Mouse (Mus musculus): ENCODE measurements around the gene Olfr1198. TPM values are rescaled to one million over a fixed set of nuclear protein-coding genes. Genes with fewer than 3 reads are reported as not detected.

Olfr1198 gene
- polyA plus RNA-seq (2016; fragmentation: Nextera tagmentation; extraction: Ambion mirVana) = not detected in 2 replicates

DNA sequence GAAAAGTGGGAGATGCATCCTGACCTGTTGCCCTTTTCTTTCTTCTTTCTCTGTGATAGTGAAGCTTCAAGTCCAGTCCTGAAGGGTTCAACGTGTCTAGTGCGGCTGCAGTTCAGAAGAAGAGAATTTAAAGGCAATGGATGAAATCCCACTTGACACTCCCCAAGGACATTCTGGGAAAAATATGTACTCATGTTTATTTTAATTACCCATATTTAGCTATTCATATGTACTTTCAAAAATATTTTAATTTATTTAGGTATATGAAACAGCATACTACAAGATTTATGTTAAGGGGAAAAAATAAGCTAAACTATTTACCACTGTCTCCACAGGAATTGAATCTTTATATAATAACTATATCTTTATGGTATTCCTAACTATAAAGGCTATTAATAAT lies at the start of gene Olfr1198:
Gene Olfr1198 (minus strand): TSS at position 101 of the 400 bp plus-strand sequence.
- Histone ChIP-seq H3K36me3 (no peaks in the 10 kb centered on the region), H3K27me3 (no peaks in the 10 kb centered on the region), H3K4me2 (replicated peaks) (no peak within 1 kb of the TSS), H3K9ac (no peak within 1 kb of the TSS), H3K4me1 (no peaks in the 10 kb centered on the region), H3K9me3 (no peaks in the 10 kb centered on the region), H3K4me3 (no peak within 1 kb of the TSS), H3K27ac (no peak within 1 kb of the TSS)
- 96% methylated on average over 2 of the region's 2 CpGs for WGBS
- no peak for ATAC-seq (ENCODE audit: insufficient number of reproducible peaks, insufficient read depth, low FRiP score, low TSS enrichment)

DNA sequence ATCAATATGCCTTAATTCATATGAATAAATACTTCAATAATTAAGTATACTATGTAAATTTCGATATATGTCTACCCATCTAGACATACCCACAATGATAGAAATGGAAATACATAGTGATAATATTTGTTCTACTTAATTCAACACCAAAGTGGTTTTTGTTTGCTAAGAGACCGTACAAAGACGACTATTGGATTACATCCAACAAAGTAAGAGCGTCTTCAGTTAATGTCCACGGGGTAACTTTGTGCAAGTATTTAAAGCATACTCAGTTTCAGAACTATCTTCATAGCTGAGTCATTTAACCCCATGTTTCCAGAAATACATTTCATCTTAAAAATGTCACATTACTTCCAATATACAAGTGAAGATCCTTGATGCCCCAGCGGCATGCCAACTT lies 41.6 kb upstream of the Olfr1198 start, which contains the start of gene Olfr1201:
Gene Olfr1201 (plus strand): TSS at position 301 of the 400 bp plus-strand sequence.
- no peaks in the 10 kb centered on the region for H3K27me3 ChIP-seq
- H3K9ac ChIP-seq = no peak within 1 kb of the TSS
- no peak within 1 kb of the TSS for H3K4me3 ChIP-seq
- no peak for ATAC-seq (ENCODE audit: insufficient number of reproducible peaks, insufficient read depth, low FRiP score, low TSS enrichment)
- H3K36me3 ChIP-seq = no peaks in the 10 kb centered on the region
- 84% methylated on average over 6 of the region's 6 CpGs for WGBS
- no peaks in the 10 kb centered on the region for H3K9me3 ChIP-seq
- H3K27ac ChIP-seq = no peak within 1 kb of the TSS
- no peak within 1 kb of the TSS for H3K4me2 ChIP-seq (replicated peaks)
- no peaks in the 10 kb centered on the region for H3K4me1 ChIP-seq

DNA sequence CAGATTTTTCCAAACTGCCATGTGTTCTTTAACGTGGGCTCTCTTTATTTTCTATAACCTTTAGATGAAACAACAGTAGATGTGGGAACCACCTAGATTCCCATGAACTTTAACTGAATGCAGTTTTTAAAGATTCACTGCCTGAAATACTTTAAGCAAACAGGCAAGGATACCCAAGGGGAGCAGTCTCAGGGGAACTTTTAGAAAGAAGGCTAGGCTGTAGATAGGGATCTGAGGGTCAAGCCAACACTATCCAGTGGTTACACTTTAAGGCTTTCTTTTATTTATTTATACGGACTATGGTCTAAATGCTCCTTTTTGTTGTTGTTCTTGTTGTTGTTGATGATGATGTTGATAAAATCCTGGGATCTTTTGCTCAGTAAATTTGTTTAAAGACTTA lies 19.2 kb upstream of the Olfr1198 start, which contains the start of gene Olfr1200:
Gene Olfr1200 (minus strand): TSS at position 101 of the 400 bp plus-strand sequence.
- H3K9ac ChIP-seq = no peak within 1 kb of the TSS
- no peaks in the 10 kb centered on the region for H3K4me1 ChIP-seq
- 75% methylated on average over 2 of the region's 2 CpGs for WGBS
- H3K4me2 ChIP-seq (replicated peaks) = no peak within 1 kb of the TSS
- no peak for ATAC-seq (ENCODE audit: insufficient number of reproducible peaks, insufficient read depth, low FRiP score, low TSS enrichment)
- H3K27me3 ChIP-seq = no peaks in the 10 kb centered on the region
- H3K27ac ChIP-seq = no peak within 1 kb of the TSS
- no peaks in the 10 kb centered on the region for H3K9me3 ChIP-seq
- no peak within 1 kb of the TSS for H3K4me3 ChIP-seq
- no peaks in the 10 kb centered on the region for H3K36me3 ChIP-seq

DNA sequence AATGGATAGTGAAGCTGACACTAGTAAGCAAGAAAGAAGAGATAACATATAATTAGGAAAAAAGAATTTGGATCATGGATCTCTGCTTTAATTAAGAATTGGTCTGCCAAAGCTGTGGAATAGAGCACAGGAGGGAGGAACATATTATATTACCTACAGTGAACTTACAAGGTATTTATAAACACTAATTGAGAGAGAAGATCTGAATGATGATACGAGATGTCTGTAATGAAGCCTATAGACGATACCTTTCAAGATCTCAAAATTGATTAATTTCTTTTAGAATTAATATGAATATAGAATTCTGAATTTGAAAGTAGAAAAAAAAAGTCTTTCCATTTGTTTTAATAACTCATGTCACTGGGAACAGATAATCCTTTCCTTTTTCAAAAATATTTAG lies 9.2 kb upstream of the Olfr1198 start, which contains the start of gene Olfr1199:
Gene Olfr1199 (minus strand): TSS at position 101 of the 400 bp plus-strand sequence.
- WGBS = 85% methylated on average over 2 of the region's 2 CpGs
- H3K4me2 ChIP-seq (replicated peaks) = no peak within 1 kb of the TSS
- H3K27me3 ChIP-seq = no peaks in the 10 kb centered on the region
- no peak within 1 kb of the TSS for H3K4me3 ChIP-seq
- H3K9me3 ChIP-seq = no peaks in the 10 kb centered on the region
- ATAC-seq (ENCODE audit: insufficient number of reproducible peaks, insufficient read depth, low FRiP score, low TSS enrichment) = no peak
- no peaks in the 10 kb centered on the region for H3K36me3 ChIP-seq
- no peak within 1 kb of the TSS for H3K27ac ChIP-seq
- H3K9ac ChIP-seq = no peak within 1 kb of the TSS
- H3K4me1 ChIP-seq = no peaks in the 10 kb centered on the region

DNA sequence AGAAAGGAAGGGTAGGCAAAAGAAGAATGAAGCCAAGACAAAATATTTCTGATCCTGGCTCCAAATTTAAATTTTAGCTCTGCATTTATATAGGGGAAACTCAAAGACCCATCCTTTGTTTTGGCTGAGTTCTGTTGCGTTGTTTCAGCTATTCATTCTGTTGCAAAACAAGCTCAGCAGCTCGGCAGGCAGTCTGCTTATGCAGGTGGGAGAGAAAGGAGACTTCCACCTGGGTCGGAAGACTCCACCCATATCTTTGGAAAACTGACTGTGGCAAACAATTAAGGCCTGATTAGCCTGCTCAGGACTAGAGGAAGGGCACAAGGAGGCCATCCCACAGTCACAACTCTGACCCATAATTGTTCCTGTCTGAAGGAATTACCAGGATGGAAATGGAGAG lies 7.8 kb downstream of the Olfr1198 start:
- Histone ChIP-seq H3K27ac (no peak overlapping the region), H3K4me3 (no peak overlapping the region), H3K9me3 (no peaks in the 10 kb centered on the region), H3K36me3 (no peaks in the 10 kb centered on the region), H3K4me1 (no peaks in the 10 kb centered on the region), H3K9ac (no peak overlapping the region), H3K27me3 (no peaks in the 10 kb centered on the region), H3K4me2 (replicated peaks) (no peak overlapping the region)
- WGBS = 69% methylated on average over 3 of the region's 3 CpGs
- no peak for ATAC-seq (ENCODE audit: insufficient number of reproducible peaks, insufficient read depth, low FRiP score, low TSS enrichment)

DNA sequence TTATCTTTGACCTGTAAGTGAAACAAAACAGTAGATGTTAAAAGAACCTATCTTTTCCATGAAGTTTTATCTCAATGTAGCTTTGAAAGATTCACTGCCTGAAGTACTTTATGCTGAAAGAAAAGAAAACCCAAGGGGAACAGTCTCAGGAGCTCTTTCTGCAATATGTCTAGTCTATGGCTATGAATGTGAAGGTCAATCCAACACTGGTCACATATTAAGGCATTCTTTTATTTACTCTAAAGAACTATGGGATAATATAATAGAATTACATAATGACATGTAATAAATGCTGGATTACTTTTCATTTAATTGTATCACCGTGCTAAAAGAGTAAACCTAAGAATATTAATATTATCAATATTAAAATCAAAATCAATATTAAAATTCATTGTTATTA lies 18.9 kb downstream of the Olfr1198 start, which contains the start of gene Olfr1197:
Gene Olfr1197 (minus strand): TSS at position 101 of the 400 bp plus-strand sequence.
- Histone ChIP-seq H3K4me3 (no peak within 1 kb of the TSS), H3K9me3 (no peaks in the 10 kb centered on the region), H3K27me3 (no peaks in the 10 kb centered on the region), H3K9ac (no peak within 1 kb of the TSS), H3K4me2 (replicated peaks) (no peak within 1 kb of the TSS), H3K4me1 (no peaks in the 10 kb centered on the region), H3K36me3 (no peaks in the 10 kb centered on the region), H3K27ac (no peak within 1 kb of the TSS)
- ATAC-seq (ENCODE audit: insufficient number of reproducible peaks, insufficient read depth, low FRiP score, low TSS enrichment) = no peak
- 85% methylated on average over 1 of the region's 1 CpGs for WGBS

DNA sequence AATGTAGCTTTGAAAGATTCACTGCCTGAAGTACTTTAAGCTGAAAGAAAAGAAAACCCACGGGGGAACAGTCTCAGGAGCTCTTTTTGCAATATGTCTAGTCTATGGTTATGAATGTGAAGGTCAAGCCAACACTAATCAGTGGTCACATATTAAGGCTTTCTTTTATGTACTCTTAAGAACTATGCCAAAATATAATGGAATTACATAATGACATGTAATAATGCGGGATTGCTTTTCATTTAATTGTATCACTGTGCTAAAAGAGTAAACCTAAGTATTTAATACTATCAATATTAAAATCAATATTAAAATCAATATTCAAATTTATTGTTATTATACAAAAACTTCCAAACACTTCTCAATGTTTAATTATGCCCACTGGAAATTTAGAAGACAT lies 46.7 kb downstream of the Olfr1198 start, which contains the start of gene Olfr1196:
Gene Olfr1196 (minus strand): TSS at position 101 of the 400 bp plus-strand sequence.
- Histone ChIP-seq H3K9ac (no peak within 1 kb of the TSS), H3K27ac (no peak within 1 kb of the TSS), H3K4me2 (replicated peaks) (no peak within 1 kb of the TSS), H3K4me3 (no peak within 1 kb of the TSS), H3K36me3 (no peaks in the 10 kb centered on the region), H3K4me1 (no peaks in the 10 kb centered on the region), H3K9me3 (no peaks in the 10 kb centered on the region), H3K27me3 (no peaks in the 10 kb centered on the region)
- ATAC-seq (ENCODE audit: insufficient number of reproducible peaks, insufficient read depth, low FRiP score, low TSS enrichment) = no peak
- WGBS = 84% methylated on average over 2 of the region's 2 CpGs

Other genes starting within 250 kb of the Olfr1198 start
- not detected in 2 replicates for gene Olfr1186, start 232.8 kb downstream of the Olfr1198 start, polyA plus RNA-seq (2016; fragmentation: Nextera tagmentation; extraction: Ambion mirVana)
- not detected in 2 replicates for gene Olfr1188, start 194.4 kb downstream of the Olfr1198 start, polyA plus RNA-seq (2016; fragmentation: Nextera tagmentation; extraction: Ambion mirVana)
- gene Olfr1189, start 164.9 kb downstream of the Olfr1198 start, polyA plus RNA-seq (2016; fragmentation: Nextera tagmentation; extraction: Ambion mirVana) = not detected in 2 replicates
- gene Olfr1191-ps1, start 110.8 kb downstream of the Olfr1198 start, polyA plus RNA-seq (2016; fragmentation: Nextera tagmentation; extraction: Ambion mirVana) = not detected in 2 replicates
- not detected in 2 replicates for gene Olfr1192-ps1, start 102.9 kb downstream of the Olfr1198 start, polyA plus RNA-seq (2016; fragmentation: Nextera tagmentation; extraction: Ambion mirVana)
- not detected in 2 replicates for gene Olfr1193, start 75.7 kb downstream of the Olfr1198 start, polyA plus RNA-seq (2016; fragmentation: Nextera tagmentation; extraction: Ambion mirVana)
- not detected in 2 replicates for gene Olfr1195, start 62.2 kb downstream of the Olfr1198 start, polyA plus RNA-seq (2016; fragmentation: Nextera tagmentation; extraction: Ambion mirVana)
- gene Olfr1196, start 46.8 kb downstream of the Olfr1198 start, polyA plus RNA-seq (2016; fragmentation: Nextera tagmentation; extraction: Ambion mirVana) = not detected in 2 replicates
- not detected in 2 replicates for gene Olfr1197, start 19.0 kb downstream of the Olfr1198 start, polyA plus RNA-seq (2016; fragmentation: Nextera tagmentation; extraction: Ambion mirVana)
- gene Olfr1199, start 9.1 kb upstream of the Olfr1198 start, polyA plus RNA-seq (2016; fragmentation: Nextera tagmentation; extraction: Ambion mirVana) = not detected in 2 replicates
- not detected in 2 replicates for gene Olfr1200, start 19.1 kb upstream of the Olfr1198 start, polyA plus RNA-seq (2016; fragmentation: Nextera tagmentation; extraction: Ambion mirVana)
- gene Olfr1201, start 41.7 kb upstream of the Olfr1198 start, polyA plus RNA-seq (2016; fragmentation: Nextera tagmentation; extraction: Ambion mirVana) = not detected in 2 replicates
- 0.04 TPM in 1 of 2 replicates, not detected in the other for gene Olfr1202, start 63.1 kb upstream of the Olfr1198 start, polyA plus RNA-seq (2016; fragmentation: Nextera tagmentation; extraction: Ambion mirVana)
- not detected in 2 replicates for gene Olfr1205, start 78.4 kb upstream of the Olfr1198 start, polyA plus RNA-seq (2016; fragmentation: Nextera tagmentation; extraction: Ambion mirVana)
- not detected in 2 replicates for gene Olfr1204, start 97.9 kb upstream of the Olfr1198 start, polyA plus RNA-seq (2016; fragmentation: Nextera tagmentation; extraction: Ambion mirVana)
- gene Olfr1206, start 111.9 kb upstream of the Olfr1198 start, polyA plus RNA-seq (2016; fragmentation: Nextera tagmentation; extraction: Ambion mirVana) = not detected in 2 replicates
- not detected in 2 replicates for gene Olfr1208, start 150.9 kb upstream of the Olfr1198 start, polyA plus RNA-seq (2016; fragmentation: Nextera tagmentation; extraction: Ambion mirVana)
- gene Olfr1209, start 163.8 kb upstream of the Olfr1198 start, polyA plus RNA-seq (2016; fragmentation: Nextera tagmentation; extraction: Ambion mirVana) = not detected in 2 replicates
- gene Olfr1211, start 186.7 kb upstream of the Olfr1198 start, polyA plus RNA-seq (2016; fragmentation: Nextera tagmentation; extraction: Ambion mirVana) = not detected in 2 replicates
- not detected in 2 replicates for gene Olfr1212, start 202.6 kb upstream of the Olfr1198 start, polyA plus RNA-seq (2016; fragmentation: Nextera tagmentation; extraction: Ambion mirVana)
- not detected in 2 replicates for gene Gm13762, start 228.9 kb upstream of the Olfr1198 start, polyA plus RNA-seq (2016; fragmentation: Nextera tagmentation; extraction: Ambion mirVana)
- gene Olfr1214, start 241.3 kb upstream of the Olfr1198 start, polyA plus RNA-seq (2016; fragmentation: Nextera tagmentation; extraction: Ambion mirVana) = not detected in 2 replicates

Measured in embryonic facial prominence, embryonic 12.5 days (tissue).